Mouse (Mus musculus): Measurements from ENCODE around the gene Lce1h.

DNA sequence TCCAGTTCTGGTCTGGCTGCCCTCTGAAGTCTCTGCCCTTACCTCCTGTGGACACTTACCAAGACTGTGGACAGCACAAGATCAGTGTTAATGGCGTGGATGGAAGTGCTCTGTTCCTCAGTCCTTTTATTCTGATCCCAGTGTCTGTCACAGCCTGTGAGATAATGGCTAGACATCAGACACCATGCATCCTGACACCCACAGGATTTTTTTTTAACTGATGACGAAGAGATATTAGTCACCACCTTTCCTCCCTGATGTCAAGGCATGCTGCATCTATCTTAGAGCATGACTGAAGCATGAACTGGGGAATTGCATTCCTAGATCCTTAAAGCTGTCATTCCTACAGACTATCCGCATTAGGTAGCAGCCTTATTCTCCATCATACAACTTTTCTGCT is 44.6 kb downstream of the Lce1h start, which contains the start of gene Lce1f:
- TF ChIP-seq POLR2A (IDR thresholded peaks at IDR 0.05; ENCODE audit: low read depth, low read length) (no peak), CTCF (IDR thresholded peaks at IDR 0.05; ENCODE audit: borderline replicate concordance, insufficient read depth, low read length) (no peak)

Measured in embryonic fibroblast, embryonic 13.5 days (primary cell).